Mouse (Mus musculus) heart, postnatal 0 days (tissue): ENCODE results near the gene Tmem259. TPM values are rescaled to one million over a fixed set of nuclear protein-coding genes. Genes with fewer than 3 reads are reported as not detected.

Experiments
- ATAC-seq: fragments of 200-750 bp; cut with Nextera tagmentation; 2 replicates; pipeline ENCODE4 v1.8.0; 2017; ENCODE audit warnings: low read depth, moderate number of reproducible peaks, moderate library complexity; ENCODE audit not compliant: insufficient read depth
- DNase-seq: peaks from one replicate; pipeline ENCODE4 v3.0.0-alpha.2; 2016; ENCODE audit warnings: low spot score
- H3K27ac ChIP-seq: fragments of 300-500 bp; sonication (generic); 2 replicates; pipeline ENCODE4 v1.5.1; 2014; ENCODE audit warnings: low read depth, mild to moderate bottlenecking
- H3K27me3 ChIP-seq: fragments of 300-500 bp; sonication (generic); 2 replicates; pipeline ENCODE4 v1.6.1; 2014; ENCODE audit warnings: low read length, mixed read lengths; ENCODE audit not compliant: control insufficient read depth, insufficient read depth
- H3K36me3 ChIP-seq: fragments of 300-500 bp; sonication (generic); replicated peaks from 2 replicates; pipeline ENCODE4 v1.6.1; 2014; ENCODE audit warnings: low read length, mixed read lengths; ENCODE audit not compliant: control insufficient read depth, insufficient read depth
- H3K4me1 ChIP-seq: fragments of 300-500 bp; sonication (generic); 2 replicates; pipeline ENCODE4 v1.6.1; 2014; ENCODE audit warnings: antibody characterized with exemption; ENCODE audit not compliant: control insufficient read depth, insufficient read depth
- H3K4me2 ChIP-seq: fragments of 300-500 bp; sonication (generic); 2 replicates; pipeline ENCODE4 v1.6.1; 2014; ENCODE audit warnings: low read depth, mild to moderate bottlenecking, low read length, moderate library complexity
- H3K4me3 ChIP-seq: fragments of 300-500 bp; sonication (generic); 2 replicates; pipeline ENCODE4 v1.5.1; 2014; ENCODE audit warnings: low read depth, low read length
- H3K9ac ChIP-seq: fragments of 300-500 bp; sonication (generic); replicated peaks from 2 replicates; pipeline ENCODE4 v1.6.1; 2014; ENCODE audit warnings: low read depth, low read length, mixed read lengths
- H3K9me3 ChIP-seq: fragments of 300-500 bp; sonication (generic); replicated peaks from 2 replicates; pipeline ENCODE4 v1.6.1; 2016; ENCODE audit warnings: low read length; ENCODE audit not compliant: control insufficient read depth
- CTCF ChIP-seq: IDR thresholded peaks from 2 replicates; pipeline ENCODE4 v1.5.1; 2016; ENCODE audit warnings: antibody characterized with exemption, control low read depth, low read depth
- EP300 ChIP-seq: IDR thresholded peaks from 2 replicates; pipeline ENCODE4 v1.6.1; 2016; ENCODE audit warnings: antibody characterized with exemption, low read depth
- WGBS: fragments of 180-500 bp; shearing (Covaris S2); extraction: QIAGEN DNeasy Blood & Tissue Kit; methylation state at CpG from one replicate; pipeline ENCODE4 v1.1.7; 2014; 5-methylcytosine and 5-hydroxymethylcytosine counted together
- polyA plus RNA-seq: library from polyadenylated mRNA; unstranded; fragments of >200 nt; fragmentation: Nextera tagmentation; extraction: Ambion mirVana; gene quantifications from 2 replicates; pipeline ENCODE4 v1.2.1, GENCODE M21; 2015
- total RNA-seq: library from RNA; depleted of rRNA; stranded (reverse); fragments of >200 nt; gene quantifications from 2 replicates; pipeline ENCODE4 v1.2.3, GENCODE M21; 2014; ENCODE audit warnings: low replicate concordance

Tmem259 gene
- total and polyA plus RNA-seq, 2 experiments from 2014 or later = 18.0 to 162 TPM

DNA sequence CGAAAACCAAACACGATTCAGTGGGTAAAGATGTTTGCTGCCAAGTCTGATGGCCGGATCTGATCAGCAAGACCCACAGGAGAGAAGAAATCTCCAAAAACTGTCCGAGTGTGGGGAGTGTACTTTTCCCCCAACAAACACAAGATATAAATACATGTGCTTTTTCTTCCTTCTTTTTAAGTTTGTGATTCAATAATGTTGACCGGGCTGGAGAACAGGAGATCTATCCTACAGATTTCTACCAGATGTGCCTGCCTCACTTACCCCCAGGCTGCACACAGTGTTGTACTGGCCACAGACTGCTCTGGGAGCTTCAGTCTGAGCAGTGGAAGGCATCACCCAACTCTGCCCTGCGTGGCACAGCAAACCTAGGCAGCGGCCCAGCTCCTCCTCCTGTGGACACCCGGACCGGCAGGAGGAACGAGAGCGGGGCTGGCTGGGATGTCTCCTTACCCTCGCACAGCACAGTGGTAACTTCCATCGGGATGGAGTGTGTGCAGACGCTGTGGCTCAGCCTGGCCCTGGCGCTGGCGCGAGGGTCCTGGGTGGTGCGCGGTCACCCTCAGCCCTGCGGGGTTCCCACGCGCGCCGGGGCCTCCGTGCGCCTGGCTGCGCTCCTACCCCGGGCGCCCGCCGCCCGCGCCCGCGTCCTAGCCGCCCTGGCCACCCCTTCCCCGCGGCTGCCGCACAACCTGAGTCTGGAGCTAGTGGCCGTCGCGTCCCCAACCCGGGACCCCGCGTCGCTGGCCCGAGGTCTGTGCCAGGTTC, 13.5 kb downstream of the Tmem259 start, which contains the start of gene Grin3b:
TSS of gene Grin3b (plus strand) at position 301 of the 768 bp plus-strand sequence.
- ATAC-seq (peak; percentile 7), DNase-seq (no peak)
- Histone ChIP-seq H3K9me3 (no peaks in the 10 kb centered on the region), H3K27me3 (peaks cover 28% of the 10 kb centered on the region), H3K4me2 (peak within 1 kb of the TSS; percentile 59), H3K4me1 (no peaks in the 10 kb centered on the region), H3K36me3 (peaks cover 37% of the 10 kb centered on the region), H3K9ac (peak within 1 kb of the TSS; percentile 30; the same call in 1 of the 2 replicates), H3K4me3 (peak within 1 kb of the TSS; percentile 35), H3K27ac (no peak within 1 kb of the TSS)
- WGBS = 9% methylated on average over 44 of the region's 47 CpGs
- TF ChIP-seq CTCF (no peak), EP300 (no peak)

DNA sequence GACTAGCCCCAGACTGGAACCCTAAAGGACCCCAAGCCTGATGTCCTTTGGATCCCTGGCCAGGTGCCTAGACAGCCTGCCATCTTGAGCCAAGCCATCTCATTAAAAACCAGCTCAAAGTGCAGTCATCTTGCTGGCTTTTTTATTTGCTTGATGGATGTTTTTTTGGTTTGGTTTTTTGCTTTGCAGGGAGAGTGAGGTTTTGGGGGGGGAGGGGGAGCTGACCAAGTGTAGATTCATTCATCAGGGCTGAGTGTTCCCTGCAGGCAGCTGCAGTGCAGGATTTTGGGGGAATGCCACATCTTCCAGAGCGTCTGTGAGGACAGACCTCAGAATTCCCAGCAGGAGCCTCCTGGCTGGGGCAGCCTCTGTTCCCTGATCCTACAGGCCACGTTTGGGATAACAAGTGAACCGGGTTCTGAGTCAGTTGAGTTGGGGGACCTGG, 15.0 kb downstream of the Tmem259 start:
- WGBS = 22% methylated on average over 3 of the region's 3 CpGs

DNA sequence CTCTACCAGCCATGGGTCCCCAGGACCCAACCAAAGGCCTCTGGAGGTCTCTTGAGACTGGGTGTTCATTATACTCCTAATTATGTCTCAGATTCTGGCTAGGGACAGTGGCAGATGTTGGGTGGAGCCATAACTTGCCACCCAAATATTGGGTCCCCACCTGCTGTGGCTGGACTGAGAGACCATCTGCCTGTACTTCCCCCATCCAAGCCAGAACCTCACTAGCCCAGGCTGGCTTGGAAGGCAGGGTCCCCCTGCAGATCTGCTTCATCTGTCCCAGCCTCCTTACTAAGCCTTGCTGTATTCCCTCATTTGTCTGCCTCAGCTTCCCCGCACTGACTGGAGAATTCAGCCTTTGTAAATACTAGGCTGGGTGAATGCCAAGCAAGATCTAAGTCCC, 15.9 kb downstream of the Tmem259 start:
- H3K9ac ChIP-seq = no peak overlapping the region
- no peaks in the 10 kb centered on the region for H3K4me1 ChIP-seq
- no peaks in the 10 kb centered on the region for H3K9me3 ChIP-seq
- H3K4me2 ChIP-seq = no peak overlapping the region
- TF ChIP-seq EP300 (no peak), CTCF (no peak)
- ATAC-seq (no peak), DNase-seq (no peak)
- no peak overlapping the region for H3K4me3 ChIP-seq
- H3K27me3 ChIP-seq = peaks cover 28% of the 10 kb centered on the region
- peaks cover 50% of the 10 kb centered on the region for H3K36me3 ChIP-seq
- no peak overlapping the region for H3K27ac ChIP-seq
- 84% methylated on average over 1 of the region's 1 CpGs for WGBS

More for the DNA sequence above, 15.0 kb downstream of the Tmem259 start:
- TF ChIP-seq CTCF = no peak
- no peak for TF ChIP-seq EP300
- Histone ChIP-seq H3K9ac (no peak overlapping the region), H3K4me2 (no peak overlapping the region), H3K27me3 (peaks cover 28% of the 10 kb centered on the region), H3K9me3 (no peaks in the 10 kb centered on the region), H3K4me1 (no peaks in the 10 kb centered on the region), H3K27ac (no peak overlapping the region), H3K36me3 (peaks cover 43% of the 10 kb centered on the region), H3K4me3 (no peak overlapping the region)
- ATAC-seq (no peak), DNase-seq (no peak)

DNA sequence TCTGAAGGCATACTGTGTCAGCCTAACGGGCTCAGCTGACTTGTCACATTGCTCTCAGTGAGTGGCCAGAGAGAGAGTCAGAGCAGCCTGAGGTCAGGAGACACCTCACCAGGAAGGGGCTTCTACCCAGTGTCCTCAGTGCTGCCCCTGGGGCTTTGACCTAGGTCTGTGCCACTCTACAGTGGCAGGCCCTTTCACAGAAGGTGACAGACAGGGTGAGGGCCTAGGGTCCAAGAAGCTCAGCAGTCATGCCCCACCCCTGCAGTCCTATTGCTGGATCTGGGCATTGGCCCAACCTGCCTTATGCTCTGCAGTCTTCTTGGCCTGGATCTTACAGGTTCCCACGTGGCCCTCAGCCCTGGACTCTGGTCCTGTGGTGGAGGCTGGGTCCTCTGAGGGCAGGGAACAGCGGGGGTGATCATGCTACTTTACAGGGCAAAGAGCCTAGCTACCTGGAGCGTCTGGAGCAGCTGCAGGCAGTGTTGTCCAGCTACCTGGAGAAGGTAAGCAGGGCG, 17.2 kb downstream of the Tmem259 start:
- no peak for DNase-seq
- H3K4me2 ChIP-seq = no peak overlapping the region
- H3K4me1 ChIP-seq = no peaks in the 10 kb centered on the region
- no peak overlapping the region for H3K27ac ChIP-seq
- no peaks in the 10 kb centered on the region for H3K9me3 ChIP-seq
- no peak for TF ChIP-seq CTCF
- no peak for TF ChIP-seq EP300
- no peak for ATAC-seq
- 89% methylated on average over 5 of the region's 5 CpGs for WGBS
- peaks cover 62% of the 10 kb centered on the region for H3K36me3 ChIP-seq
- peaks cover 26% of the 10 kb centered on the region for H3K27me3 ChIP-seq
- no peak overlapping the region for H3K9ac ChIP-seq
- H3K4me3 ChIP-seq = no peak overlapping the region

DNA sequence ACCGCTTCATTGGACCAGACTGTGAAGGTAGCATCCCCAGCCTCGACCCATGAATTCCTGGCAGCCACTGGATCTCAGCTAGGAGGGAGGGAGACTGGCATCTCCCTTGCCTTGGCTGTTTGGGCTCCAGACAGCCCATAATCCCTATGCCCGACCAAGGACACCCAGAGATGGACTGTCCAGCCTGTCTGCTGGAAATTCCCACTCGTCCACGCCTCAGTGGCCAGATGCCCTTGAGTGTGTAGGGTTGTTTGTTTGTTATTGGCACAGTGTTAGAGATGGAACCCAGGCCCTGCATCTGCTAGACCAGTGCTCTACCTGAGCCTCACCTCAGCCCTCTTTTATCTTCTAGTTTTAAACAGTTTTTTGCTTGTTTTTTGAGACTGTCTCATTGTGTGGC, 18.8 kb downstream of the Tmem259 start:
- Histone ChIP-seq H3K9ac (no peak overlapping the region), H3K4me3 (no peak overlapping the region), H3K4me2 (no peak overlapping the region), H3K27me3 (peaks cover 10% of the 10 kb centered on the region; the same call in 1 of the 2 replicates), H3K9me3 (no peaks in the 10 kb centered on the region), H3K36me3 (peaks cover 62% of the 10 kb centered on the region), H3K27ac (no peak overlapping the region), H3K4me1 (0 out of 2 replicates have a peak, but pooled peaks cover 6% of the 10 kb centered on the region)
- DNase-seq (no peak), ATAC-seq (no peak)
- no peak for TF ChIP-seq CTCF
- no peak for TF ChIP-seq EP300
- WGBS = 82% methylated on average over 5 of the region's 5 CpGs
